Mouse (Mus musculus) liver (tissue): Measurements from ENCODE around the gene 1700017B05Rik.

Experiments
- DNase-seq: peaks from one replicate; pipeline ENCODE4 v3.0.0-alpha.2; 2020; ENCODE audit warnings: mixed read lengths

Gene 1700017B05Rik

DNA sequence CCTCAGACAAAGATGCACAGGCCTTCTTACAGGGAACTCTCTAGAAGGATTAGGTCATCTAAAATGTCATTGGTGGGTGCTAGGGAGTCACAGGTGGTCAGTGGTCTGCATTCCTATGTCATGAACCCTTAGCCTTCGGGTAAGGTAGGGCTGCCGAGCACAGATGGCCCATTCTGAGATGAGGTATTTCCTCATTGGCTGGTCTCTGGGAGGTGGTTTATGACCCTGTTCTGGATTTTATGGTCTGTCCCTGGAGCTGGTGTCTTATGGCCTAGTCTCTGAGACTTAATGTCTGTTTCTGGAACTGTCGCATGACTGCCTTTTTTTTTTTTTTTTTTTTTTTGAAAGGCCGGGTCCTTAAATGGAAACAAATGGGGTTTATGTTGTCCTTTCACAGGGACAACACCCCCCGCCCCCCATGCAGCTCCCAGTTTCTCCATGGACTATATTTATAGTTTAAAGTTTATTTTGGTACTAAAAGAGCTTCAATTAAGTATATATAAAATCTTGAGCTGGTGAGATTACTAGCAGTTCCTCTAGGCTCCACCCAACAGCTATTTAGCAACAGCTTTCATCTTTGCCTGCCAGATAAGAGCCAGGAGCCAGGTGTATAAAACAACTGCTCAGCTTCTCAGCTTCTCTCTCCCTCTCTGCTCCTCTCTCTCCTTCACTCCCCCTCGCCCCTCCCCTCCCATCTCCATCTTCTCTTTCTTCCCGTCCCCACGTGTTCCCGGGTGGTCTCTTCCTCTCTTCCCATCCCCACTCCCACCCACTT is 49.8 kb downstream of the 1700017B05Rik start:
- no peak for DNase-seq

- peak; percentile 29 for DNase-seq
Observed at GRCm38 (mm10) chr9:57209316-57209715, 53.1 kb downstream of the 1700017B05Rik start.

DNA sequence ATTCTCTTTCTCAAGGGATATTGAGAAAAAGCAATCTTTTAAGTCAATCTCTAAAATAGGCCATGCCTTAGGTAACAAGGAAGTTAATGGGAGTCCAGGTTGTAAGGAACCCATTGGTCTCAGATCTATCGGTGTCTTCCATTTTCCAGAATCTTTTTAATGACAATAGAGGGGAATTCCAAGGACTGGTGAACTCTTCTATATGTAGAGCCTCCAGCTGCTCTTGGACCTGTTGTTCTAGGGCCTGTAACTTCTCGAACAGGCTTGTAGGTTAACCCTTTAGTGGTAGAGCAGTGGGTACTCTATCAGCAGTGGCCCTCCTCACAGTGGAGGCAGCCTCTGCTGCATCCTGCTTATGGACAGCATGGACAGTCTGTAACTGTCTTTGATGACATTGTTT is 55.5 kb downstream of the 1700017B05Rik start:
- DNase-seq: no peak

DNA sequence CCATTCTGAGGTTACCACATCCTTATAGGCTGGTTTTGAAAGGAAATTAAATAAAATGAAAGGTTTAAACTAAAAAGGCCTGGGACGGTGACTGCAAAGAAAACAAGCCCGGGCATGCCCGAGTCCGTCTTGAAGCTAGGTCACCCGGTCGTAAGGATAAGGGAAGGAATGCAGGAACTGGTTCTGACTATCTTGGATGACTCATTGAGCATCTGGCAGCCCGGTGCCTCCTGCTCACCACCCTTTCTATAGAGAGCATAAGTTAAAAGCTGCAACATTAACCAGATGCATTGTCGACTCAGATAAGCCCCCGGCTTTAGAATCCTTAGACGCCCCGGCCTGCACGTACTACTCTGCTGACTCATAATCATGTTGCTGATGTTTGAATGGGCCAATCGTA is 58.8 kb downstream of the 1700017B05Rik start:
- DNase-seq: peak; percentile 11
